Mouse (Mus musculus) heart, adult 2 months (tissue): ENCODE results near the gene Phgdh.

Experiments
- EP300 ChIP-seq: fragments of 200-500 bp; IDR thresholded peaks from 2 replicates; pipeline ENCODE4 v1.6.1; 2011; ENCODE audit warnings: low read depth, low read length, control low read depth; ENCODE audit not compliant: insufficient read depth
- POLR2A ChIP-seq: fragments of 200-500 bp; IDR thresholded peaks from 2 replicates; pipeline ENCODE4 v1.6.1; 2011; ENCODE audit warnings: mild to moderate bottlenecking, low read depth, low read length, control low read depth; ENCODE audit not compliant: insufficient read depth

- no peak for TF ChIP-seq POLR2A
- no peak for TF ChIP-seq EP300
Observed at GRCm38 (mm10) chr3:98335331-98335730, 4.5 kb downstream of the Phgdh start.
